Mouse (Mus musculus) limb, embryonic 14.5 days (tissue): Measurements from ENCODE around the gene Ilf3. TPM values are rescaled to one million over a fixed set of nuclear protein-coding genes. Genes with fewer than 3 reads are reported as not detected.

Source experiments
- ATAC-seq: fragments of 200-750 bp; cut with Nextera tagmentation; 2 replicates; pipeline ENCODE4 v1.8.0; 2017; ENCODE audit warnings: low read depth, moderate number of reproducible peaks, moderate TSS enrichment; ENCODE audit not compliant: low FRiP score
- DNase-seq: peaks from one replicate; pipeline ENCODE4 v3.0.0-alpha.2; 2015; ENCODE audit warnings: low spot score
- H3K27ac ChIP-seq: fragments of 300-500 bp; sonication (generic); replicated peaks from 2 replicates; pipeline ENCODE4 v1.5.1; 2014; ENCODE audit warnings: low read depth, mild to moderate bottlenecking, low read length, moderate library complexity, mixed read lengths
- H3K27me3 ChIP-seq: fragments of 300-500 bp; sonication (generic); 2 replicates; pipeline ENCODE4 v1.6.1; 2014; ENCODE audit warnings: low read length, mixed read lengths; ENCODE audit not compliant: control insufficient read depth, insufficient read depth
- H3K36me3 ChIP-seq: fragments of 300-500 bp; sonication (generic); 2 replicates; pipeline ENCODE4 v1.6.1; 2014; ENCODE audit warnings: mild to moderate bottlenecking, low read length, moderate library complexity, mixed read lengths; ENCODE audit not compliant: control insufficient read depth, insufficient read depth
- H3K4me1 ChIP-seq: fragments of 300-500 bp; sonication (generic); 2 replicates; pipeline ENCODE4 v1.6.1; 2014; ENCODE audit warnings: antibody characterized with exemption, low read length, mixed read lengths; ENCODE audit not compliant: control insufficient read depth, insufficient read depth
- H3K4me2 ChIP-seq: fragments of 300-500 bp; sonication (generic); replicated peaks from 2 replicates; pipeline ENCODE4 v1.6.1; 2014; ENCODE audit warnings: low read depth, mild to moderate bottlenecking, low read length, moderate library complexity; ENCODE audit not compliant: severe bottlenecking
- H3K4me3 ChIP-seq: fragments of 300-500 bp; sonication (generic); replicated peaks from 2 replicates; pipeline ENCODE4 v1.5.1; 2014; ENCODE audit warnings: low read length
- H3K9ac ChIP-seq: fragments of 300-500 bp; sonication (generic); 2 replicates; pipeline ENCODE4 v1.6.1; 2014; ENCODE audit warnings: mild to moderate bottlenecking, low read depth, low read length, moderate library complexity; ENCODE audit not compliant: severe bottlenecking
- H3K9me3 ChIP-seq: fragments of 300-500 bp; sonication (generic); 2 replicates; pipeline ENCODE4 v1.6.1; 2016; ENCODE audit warnings: low read length; ENCODE audit not compliant: control insufficient read depth
- POLR2A ChIP-seq: fragments of 200-500 bp; IDR thresholded peaks from 2 replicates; pipeline ENCODE4 v1.8.0; 2012; ENCODE audit warnings: inconsistent platforms, mild to moderate bottlenecking, moderate library complexity, borderline replicate concordance; ENCODE audit not compliant: insufficient read depth, insufficient read length; ENCODE audit errors: extremely low read depth
- WGBS: fragments of 180-500 bp; shearing (Covaris S2); extraction: QIAGEN DNeasy Blood & Tissue Kit; methylation state at CpG from one replicate; pipeline ENCODE4 v1.1.7; 2014; 5-methylcytosine and 5-hydroxymethylcytosine counted together
- polyA plus RNA-seq, 2 experiments: library from polyadenylated mRNA; depleted of rRNA in 1 of 2; stranded (reverse) in 1 of 2; unstranded in 1 of 2; fragments of >200 nt; fragmentation: Nextera tagmentation in 1 of 2; extraction: Ambion mirVana in 1 of 2; gene quantifications; 2 replicates each; pipeline versions ENCODE4 v1.2.1 to v1.2.3; 2012 to 2014

The Ilf3 gene
- polyA plus RNA-seq, 2 experiments, result 174 to 180 TPM

GRCm38 (mm10) chr9:21351702-21352377 is 15.8 kb upstream of the Ilf3 start:
- Histone ChIP-seq H3K4me3 (no peak overlapping the region), H3K4me1 (0 out of 2 replicates have a peak, but pooled peaks cover 4% of the 10 kb centered on the region), H3K9ac (no peak overlapping the region), H3K27me3 (no peaks in the 10 kb centered on the region), H3K9me3 (no peaks in the 10 kb centered on the region), H3K36me3 (peaks cover 58% of the 10 kb centered on the region), H3K4me2 (no peak overlapping the region), H3K27ac (no peak overlapping the region)
- DNase-seq (no peak), ATAC-seq (no peak)
- WGBS, result 91% methylated on average over 4 of the region's 4 CpGs
- no peak for TF ChIP-seq POLR2A

DNA sequence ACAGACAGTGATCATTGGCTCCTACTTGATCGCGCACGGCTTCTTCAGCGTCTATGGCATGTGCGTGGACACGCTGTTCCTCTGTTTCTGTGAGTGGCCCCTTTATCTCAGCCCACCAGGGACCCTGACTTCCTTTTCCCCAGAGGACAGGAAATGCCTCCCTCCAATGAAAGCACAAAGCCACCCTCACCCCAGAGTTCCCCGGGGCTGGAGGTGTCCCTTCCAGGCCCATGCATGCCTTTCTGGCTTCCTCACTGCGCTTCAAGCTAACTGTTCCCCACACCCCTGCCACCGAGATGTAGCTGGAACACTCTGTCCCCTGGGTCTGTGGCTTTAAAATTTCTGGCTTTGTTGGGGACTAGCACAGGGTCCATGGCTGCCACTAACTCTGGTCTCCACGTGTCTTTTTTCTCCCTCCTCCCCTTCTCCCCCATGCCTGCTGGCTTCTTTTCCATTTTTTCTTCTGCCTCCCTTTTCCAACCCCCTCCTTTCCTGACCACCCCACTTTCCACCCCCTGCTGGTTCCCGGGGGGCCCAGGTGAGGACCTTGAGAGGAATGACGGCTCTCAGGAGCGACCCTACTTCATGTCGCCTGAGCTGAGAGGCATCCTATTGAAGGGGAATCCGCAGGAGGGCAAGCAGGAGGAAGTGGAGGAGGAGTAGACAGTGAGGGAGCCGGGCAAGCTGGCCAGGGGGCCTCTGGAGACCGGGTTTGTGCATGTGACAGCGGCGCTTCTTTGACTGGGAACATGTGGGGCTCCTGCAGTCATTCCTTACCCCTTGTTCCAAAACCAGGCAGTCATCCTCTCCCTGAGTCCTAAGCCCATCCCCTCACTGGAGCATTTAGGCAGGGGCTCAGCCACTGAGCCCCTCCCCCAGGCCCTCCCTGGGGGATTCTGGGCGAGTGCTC is 15.0 kb upstream of the Ilf3 start:
- Histone ChIP-seq H3K4me1 (0 out of 2 replicates have a peak, but pooled peaks cover 4% of the 10 kb centered on the region), H3K27ac (no peak overlapping the region), H3K27me3 (no peaks in the 10 kb centered on the region), H3K4me2 (no peak overlapping the region), H3K4me3 (no peak overlapping the region), H3K9ac (0 out of 2 replicates have a peak overlapping the region, but pooled peaks have one; percentile 2), H3K9me3 (no peaks in the 10 kb centered on the region), H3K36me3 (peaks cover 49% of the 10 kb centered on the region)
- DNase-seq (no peak), ATAC-seq (no peak)
- no peak for TF ChIP-seq POLR2A
- WGBS, result 40% methylated on average over 19 of the region's 20 CpGs

GRCm38 (mm10) chr9:21353373-21353686 is 14.3 kb upstream of the Ilf3 start:
- H3K9ac ChIP-seq, result no peak overlapping the region

DNA sequence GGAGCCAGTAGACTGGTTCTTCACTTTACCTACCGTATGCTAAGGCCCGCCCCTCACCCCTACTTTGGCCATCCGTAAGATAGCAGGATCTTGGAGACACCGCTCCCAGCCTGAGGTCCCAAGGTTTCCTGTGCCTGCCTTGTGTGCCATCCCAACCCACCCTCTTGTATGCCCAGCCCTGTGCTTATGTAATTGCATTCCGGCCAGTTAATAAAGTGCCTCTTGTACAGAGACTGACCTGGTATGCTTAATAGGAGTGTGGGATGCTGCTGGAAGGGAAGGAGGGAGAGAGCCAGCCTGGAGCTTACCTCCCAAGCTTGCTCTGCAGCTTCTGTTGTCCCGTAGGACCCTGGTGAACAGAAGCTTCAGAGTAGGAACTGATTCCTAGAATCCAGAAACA is 12.9 kb upstream of the Ilf3 start:
- 83% methylated on average over 6 of the region's 6 CpGs for WGBS
- Histone ChIP-seq H3K36me3 (peaks cover 30% of the 10 kb centered on the region), H3K4me2 (no peak overlapping the region), H3K27ac (no peak overlapping the region), H3K9ac (no peak overlapping the region), H3K4me3 (no peak overlapping the region), H3K27me3 (no peaks in the 10 kb centered on the region), H3K4me1 (0 out of 2 replicates have a peak, but pooled peaks cover 4% of the 10 kb centered on the region), H3K9me3 (no peaks in the 10 kb centered on the region)
- no peak for TF ChIP-seq POLR2A
- ATAC-seq (no peak), DNase-seq (no peak)

More at GRCm38 (mm10) chr9:21353373-21353686, 14.3 kb upstream of the Ilf3 start:
- peaks cover 43% of the 10 kb centered on the region for H3K36me3 ChIP-seq
- H3K27me3 ChIP-seq, result no peaks in the 10 kb centered on the region
- 58% methylated on average over 2 of the region's 2 CpGs for WGBS
- no peak for TF ChIP-seq POLR2A
- H3K9me3 ChIP-seq, result no peaks in the 10 kb centered on the region
- 0 out of 2 replicates have a peak, but pooled peaks cover 4% of the 10 kb centered on the region for H3K4me1 ChIP-seq
- no peak for DNase-seq
- no peak overlapping the region for H3K4me2 ChIP-seq
- H3K4me3 ChIP-seq, result no peak overlapping the region
- ATAC-seq, result no peak
- no peak overlapping the region for H3K27ac ChIP-seq

- DNase-seq, result peak; percentile 87
- Histone ChIP-seq H3K36me3 (peaks cover 12% of the 10 kb centered on the region; the same call in 1 of the 2 replicates), H3K9ac (no peak overlapping the region), H3K27ac (no peak overlapping the region), H3K27me3 (0 out of 2 replicates have a peak, but pooled peaks cover 5% of the 10 kb centered on the region), H3K4me3 (no peak overlapping the region), H3K4me1 (0 out of 2 replicates have a peak, but pooled peaks cover 4% of the 10 kb centered on the region), H3K4me2 (no peak overlapping the region), H3K9me3 (no peaks in the 10 kb centered on the region)
- TF ChIP-seq POLR2A, result no peak
- peak; percentile 46; the same call in 1 of the 2 replicates for ATAC-seq
- WGBS, result 6% methylated on average over 1 of the region's 1 CpGs
Observed at GRCm38 (mm10) chr9:21356981-21357718, 10.5 kb upstream of the Ilf3 start.
